Mouse (Mus musculus): ENCODE measurements around the gene Upf2. TPM values are rescaled to one million over a fixed set of nuclear protein-coding genes. Genes with fewer than 3 reads are reported as not detected.
A peak's percentile ranks its signal among the peaks of the same experiment; 100 is the strongest.
"Not testable (repeated sequence)": the region's sequence is repeated elsewhere in the genome, so short reads cannot be mapped to it uniquely, and the experiment has no call there.

Upf2 gene
- total RNA-seq, 2 experiments from 2014 or later, result 17.2 to 20.3 TPM

DNA sequence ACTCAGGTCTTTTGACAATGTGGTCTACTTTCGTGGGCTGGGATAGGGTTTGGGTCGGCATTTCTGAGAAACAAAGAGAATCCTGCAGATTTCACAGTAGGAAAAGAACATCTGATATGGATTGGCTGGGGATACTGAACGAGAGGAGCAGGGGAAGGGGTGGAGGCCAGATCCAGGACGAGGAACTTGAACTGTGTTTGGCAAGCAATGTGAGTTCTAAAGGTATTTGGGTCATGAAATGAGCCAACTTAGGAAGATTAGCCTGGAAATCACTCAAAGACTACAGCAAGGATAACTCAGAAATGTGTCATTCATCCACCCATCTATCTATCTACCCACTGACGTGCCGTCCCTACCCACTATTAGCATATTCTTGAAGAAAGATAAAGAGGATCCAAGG is 116.1 kb downstream of the Upf2 start:
- no peak for DNase-seq (ENCODE audit: low spot score in 2 of 2)

DNA sequence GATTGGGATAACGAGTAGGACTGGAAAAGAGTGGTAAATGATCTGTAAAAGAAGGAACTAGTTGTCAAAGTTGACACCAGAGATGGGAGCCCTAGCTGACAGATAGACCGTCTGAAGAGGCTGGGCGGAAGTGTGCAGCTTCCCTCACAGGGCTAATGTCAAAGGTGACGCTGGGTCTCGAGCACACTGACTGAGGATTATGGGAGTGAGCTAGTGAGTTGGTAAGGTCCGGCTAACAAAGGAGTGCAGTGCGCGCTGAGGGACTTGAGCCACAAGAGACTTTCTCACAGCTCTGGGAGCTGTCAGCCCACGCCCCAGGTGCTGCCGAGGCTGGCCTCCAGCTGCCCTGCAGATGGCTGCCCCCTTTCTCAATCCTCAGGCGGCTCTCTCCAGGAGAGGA is 119.7 kb downstream of the Upf2 start:
- DNase-seq (ENCODE audit: low spot score in 2 of 2), result peak in 1 of 2 experiments; percentile 5

DNA sequence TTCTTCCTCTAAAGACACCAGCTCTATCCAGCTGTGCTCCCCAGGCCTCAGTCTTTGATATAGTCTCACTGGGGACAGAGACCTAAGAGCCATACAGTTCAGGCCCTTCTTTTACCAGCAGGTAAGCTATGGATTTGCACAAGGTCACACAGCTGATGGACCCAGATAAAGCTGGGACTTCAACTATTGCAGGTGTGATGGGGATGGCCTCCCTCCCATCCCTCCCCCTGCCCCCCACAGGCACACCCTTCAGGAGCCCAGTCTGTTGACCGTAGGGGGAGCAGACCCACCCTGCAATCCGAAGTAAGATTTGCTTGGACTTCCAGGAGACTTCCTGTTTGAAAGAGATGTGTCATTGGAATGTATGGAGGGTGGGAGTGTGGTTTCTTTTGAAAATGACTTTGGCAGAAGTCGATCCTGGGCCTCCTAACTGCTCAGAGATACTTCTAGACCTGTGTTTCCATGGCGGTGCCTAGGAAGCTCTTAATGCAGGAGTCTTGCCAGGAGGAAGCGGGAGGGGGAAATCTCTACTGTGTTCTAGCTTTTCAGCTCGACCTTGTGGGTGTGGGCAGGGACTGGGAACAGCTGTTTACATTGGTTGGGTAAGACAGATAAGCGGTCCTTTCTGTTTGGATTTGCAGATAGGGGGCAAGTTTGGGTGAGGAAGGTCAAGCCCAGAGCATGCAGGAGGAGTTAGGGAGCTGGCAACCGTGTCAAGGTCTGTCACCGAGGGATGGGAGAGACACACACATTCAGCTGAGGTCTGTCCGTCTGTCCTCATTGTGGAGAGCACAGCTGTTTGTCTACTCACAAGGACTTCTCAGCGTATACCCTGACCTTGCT is 120.5 kb downstream of the Upf2 start:
- DNase-seq (ENCODE audit: low spot score in 2 of 2), result peak in 1 of 2 experiments; percentile 9

DNA sequence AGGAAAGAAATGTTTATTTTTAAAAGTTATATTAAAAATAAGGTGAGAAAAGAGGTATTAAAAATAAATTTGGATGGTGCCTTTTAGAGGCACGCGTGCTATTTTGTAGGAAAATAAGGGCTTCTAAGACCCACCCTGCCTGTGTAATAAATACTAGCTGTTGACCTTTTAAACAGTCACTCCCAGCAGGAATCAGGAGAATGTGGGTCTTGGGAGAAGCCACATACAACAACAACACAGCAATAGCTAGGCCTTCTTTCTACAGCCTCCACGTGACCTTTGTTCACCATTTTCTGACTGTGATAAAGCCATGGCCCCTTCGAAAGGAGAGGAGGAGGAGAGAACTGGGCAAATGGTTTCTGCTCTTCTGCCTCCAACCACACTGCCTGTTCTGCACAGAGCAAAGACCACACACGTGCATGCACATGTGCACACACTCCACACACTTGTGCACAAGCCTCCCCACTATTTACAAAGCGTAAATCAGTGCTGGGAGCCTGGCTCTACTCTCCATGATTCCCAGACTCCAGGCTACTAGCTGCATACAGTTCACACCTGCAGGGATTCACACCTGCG is 121.5 kb downstream of the Upf2 start:
- peak in 1 of 2 experiments; percentile 4 for DNase-seq (ENCODE audit: low spot score in 2 of 2)

DNA sequence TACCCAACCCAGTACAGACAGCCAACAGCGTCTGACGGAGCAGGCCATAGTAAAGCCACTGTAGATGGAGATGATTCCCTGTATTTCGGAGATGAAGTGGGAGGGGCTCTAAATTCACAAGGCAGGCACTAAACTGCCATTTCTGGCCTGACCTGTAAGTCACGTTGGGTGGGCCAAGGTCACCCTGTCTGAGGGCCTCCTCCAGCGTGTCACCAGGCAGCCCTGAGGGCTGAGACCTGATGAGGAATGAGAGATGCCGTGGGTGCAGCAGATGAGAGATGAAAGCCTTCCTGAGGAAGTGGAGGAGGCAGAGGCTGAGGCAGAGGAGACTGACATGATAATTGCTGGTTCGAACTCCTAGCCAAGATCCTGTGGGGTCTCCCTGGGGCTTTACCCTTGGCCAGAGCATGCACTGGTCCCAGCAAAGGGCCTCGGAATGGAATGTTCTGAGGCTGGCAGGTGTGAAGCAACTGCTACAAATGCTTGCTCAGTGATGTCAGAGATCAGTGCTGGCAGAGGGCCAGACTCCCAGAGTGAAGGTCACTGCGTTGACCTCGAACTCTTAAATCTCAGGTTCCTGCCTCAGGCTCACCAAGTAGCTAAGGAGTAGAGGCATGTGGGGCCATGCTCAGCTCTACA is 123.7 kb downstream of the Upf2 start:
- DNase-seq (ENCODE audit: low spot score in 2 of 2), result peak in 1 of 2 experiments; percentile 16

DNA sequence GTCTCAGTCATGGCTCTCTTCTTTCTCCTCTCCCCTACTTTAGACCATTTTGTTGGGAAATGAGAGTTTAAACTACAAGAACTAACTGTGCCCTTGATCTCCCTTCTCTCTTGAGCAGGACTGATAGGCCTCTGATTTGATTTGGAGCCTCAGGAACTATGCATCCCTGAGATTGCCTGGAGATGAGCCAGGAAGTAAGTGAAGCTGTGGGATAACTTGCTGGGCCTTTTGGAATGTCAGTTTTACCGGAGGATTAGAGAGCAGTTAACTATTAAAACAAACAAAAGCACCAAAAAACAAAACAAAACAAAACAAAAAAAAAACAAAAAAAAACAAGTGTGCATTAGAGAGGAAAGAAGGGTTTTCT is 124.2 kb downstream of the Upf2 start:
- no peak for DNase-seq (ENCODE audit: low spot score in 2 of 2)

DNA sequence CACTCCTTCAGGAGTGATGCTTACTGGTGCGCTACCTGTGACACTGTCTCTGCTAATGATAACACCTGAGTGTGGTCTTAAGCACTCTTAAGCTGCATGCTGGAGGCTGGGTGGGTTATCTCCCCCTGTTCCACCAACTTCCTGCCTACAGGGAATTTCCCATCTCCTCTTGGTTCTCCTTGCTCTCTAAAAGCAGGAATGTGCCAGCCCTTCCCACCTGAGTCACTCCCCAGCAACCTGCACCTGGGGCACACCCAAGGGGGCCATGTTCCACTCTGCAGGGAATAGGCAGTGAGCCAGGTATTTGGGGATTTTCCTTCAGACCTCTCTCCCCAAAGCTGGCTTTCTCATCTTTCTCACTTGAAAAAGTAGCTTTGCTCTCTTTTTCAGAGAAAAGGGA is 128.8 kb downstream of the Upf2 start:
- DNase-seq (ENCODE audit: low spot score in 2 of 2), result no peak

DNA sequence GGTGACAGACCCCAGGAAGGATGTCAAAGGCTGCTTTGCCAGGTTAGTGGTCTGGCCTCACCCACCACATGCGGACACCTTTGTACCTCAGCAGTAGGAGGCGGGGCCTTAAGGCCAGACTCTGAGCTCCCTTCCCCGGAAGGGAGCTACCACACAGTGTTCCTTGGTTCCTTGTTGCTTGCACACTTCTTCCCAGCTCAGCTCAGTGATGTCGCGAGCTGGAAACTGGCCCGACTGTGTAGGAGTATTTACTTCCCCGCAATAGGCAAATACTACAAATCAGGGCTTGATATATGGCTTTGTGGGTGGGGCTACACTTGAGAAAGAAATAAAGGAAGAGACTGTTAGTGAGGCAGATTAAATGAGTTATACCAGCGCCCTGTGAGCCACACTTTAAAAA is 129.8 kb downstream of the Upf2 start:
- DNase-seq (ENCODE audit: low spot score in 2 of 2), result no peak

DNA sequence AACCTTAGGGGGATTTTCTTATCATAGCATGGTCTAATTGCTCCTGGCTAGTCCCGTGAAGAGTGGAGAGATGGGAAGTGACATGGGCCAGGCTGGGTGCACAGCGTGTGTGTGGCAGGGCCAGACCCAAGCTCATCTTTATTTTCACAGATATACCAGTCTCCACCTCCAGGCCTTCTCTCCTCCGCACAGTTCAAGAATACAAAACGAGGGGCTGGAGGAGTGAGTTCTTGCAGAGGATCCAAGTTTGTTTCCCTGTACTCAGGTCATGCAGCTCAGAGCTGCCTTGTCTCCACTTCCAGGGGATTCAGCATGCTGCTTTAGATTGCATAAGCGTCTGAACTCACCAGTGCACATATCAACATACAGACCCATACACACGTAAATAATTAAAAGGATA is 131.3 kb downstream of the Upf2 start:
- DNase-seq (ENCODE audit: low spot score in 2 of 2), result no peak

DNA sequence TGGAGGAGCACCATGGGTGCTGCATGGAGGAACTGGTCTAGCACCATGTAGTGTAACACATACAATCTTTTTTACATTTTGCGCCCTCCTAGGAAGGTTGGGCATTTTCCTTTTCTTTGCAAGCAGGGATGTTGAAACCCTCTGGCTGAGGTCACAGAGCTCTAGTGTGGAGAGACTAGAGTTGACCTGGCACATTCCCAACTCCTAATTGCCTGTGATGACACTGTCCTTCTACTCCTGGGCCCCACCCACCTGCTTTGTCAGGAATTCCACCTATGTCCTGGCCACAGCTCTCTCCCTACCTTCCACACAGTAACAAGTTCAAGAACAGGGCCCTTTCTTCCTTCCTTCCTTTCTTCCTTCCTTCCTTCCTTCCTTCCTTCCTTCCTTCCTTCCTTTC is 132.4 kb downstream of the Upf2 start:
- DNase-seq (ENCODE audit: low spot score in 2 of 2), result no peak

DNA sequence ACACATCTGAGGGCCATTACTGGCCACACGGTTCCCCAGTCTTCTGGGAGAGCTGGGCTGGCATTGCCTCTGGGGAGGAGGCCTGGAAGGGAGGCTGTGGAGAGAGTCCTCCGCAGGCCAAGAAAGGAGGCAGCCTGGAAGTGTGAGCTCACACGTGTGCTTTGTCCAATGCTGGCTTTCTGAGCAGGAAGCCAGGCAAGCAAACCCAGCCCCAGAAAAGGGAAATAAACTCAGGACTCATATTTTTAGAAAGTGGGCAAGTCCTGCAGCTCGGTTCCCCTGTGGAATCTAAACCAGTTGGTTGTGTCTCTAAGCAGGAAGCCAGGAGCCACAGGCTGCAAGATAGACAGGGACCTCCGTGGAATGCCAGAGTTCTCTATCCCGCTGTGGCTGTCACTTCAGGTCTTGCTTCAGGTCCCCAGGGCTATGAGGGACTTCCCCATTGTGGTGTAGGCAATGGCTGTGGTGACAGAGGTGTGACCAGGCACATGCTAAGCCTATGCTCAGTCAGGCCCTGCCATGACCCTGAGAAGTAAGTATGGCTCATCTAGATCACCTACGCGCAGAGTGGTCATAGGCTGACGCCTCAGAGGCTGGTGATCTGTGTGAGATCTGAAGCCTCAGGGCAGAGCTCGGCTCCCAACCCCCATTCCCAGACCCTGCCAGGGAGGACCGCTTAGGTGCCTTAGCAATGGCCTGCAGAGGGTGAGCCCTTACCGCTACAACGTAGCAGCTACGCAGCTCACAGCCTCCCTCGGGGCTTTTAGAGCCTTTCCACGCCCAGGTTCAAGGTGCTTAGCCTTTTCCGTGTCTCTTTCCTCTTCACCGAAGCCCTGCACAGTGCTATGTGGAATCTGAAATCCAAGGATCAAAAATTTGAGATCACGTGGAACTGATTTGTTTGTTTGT is 134.6 kb downstream of the Upf2 start:
- DNase-seq (ENCODE audit: low spot score in 2 of 2), result no peak

DNA sequence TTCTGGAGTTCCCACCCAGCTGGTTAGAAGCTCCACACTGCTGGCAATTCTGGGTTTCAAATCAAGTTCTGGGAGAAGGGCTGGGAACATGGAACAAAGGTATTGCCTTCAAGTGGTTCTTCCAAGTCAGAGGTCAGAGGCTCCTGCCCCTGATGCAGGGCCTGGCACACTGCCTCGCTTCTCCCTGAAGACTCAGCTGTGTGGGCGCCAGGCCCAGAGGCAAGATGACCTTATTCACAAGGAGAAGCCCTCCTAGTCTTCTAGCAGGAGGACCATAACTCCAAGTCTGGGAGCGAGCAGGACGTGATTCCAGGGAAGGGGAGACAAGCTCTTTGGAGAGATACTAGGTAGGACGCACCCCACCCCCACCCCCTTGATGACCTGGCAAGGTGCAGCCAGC is 135.9 kb downstream of the Upf2 start:
- peak in 1 of 2 experiments; percentile 25 for DNase-seq (ENCODE audit: low spot score in 2 of 2)

DNA sequence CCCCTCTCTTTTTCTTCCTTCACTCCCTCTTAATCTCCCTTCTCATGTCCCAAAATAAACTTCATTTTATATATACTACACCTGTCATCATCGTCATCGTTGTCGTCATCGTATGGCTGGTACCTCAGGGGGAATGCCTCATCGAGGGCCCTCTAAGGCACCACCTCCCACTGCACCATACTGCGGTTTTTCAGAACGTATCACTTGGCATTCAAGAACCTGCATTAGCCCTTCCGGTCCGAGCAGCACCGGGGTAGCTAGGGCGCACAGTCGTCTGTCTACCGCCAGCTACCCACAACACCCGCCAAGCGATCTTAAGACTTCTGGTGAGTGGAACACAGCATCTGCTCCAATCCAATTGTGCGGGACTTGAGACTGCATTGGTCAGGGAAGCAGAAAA is 138.7 kb downstream of the Upf2 start:
- DNase-seq (ENCODE audit: low spot score in 2 of 2), result not testable (repeated sequence)

DNA sequence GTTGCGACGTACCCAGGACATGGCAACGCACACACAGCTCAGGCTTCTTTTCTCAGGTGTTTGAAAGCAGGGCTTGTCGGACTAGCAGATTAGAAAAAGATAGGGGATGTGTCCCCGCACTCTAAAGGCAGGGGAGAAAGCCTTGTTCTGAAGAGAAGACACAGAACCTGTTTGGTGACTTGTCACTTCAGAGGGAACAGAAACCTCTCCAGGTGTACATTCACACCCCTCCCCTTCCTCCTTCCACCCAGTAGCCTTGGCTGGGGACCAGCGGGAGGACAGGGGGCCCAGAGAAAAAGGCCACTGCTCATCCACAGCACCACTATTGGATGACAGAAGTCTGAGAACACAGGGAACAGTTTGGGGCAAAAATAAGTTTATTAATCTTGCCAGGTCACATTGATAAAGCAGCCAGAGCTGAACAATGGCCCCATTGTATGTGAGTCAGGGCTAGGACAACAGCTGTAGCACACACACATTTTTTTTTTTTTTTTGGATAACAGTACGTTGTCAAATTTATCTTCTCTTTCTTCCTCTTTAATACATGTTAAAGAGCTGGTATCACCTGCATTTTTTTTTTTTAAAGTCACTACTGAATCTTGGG is 145.9 kb downstream of the Upf2 start:
- DNase-seq (ENCODE audit: low spot score in 2 of 2), result no peak

DNA sequence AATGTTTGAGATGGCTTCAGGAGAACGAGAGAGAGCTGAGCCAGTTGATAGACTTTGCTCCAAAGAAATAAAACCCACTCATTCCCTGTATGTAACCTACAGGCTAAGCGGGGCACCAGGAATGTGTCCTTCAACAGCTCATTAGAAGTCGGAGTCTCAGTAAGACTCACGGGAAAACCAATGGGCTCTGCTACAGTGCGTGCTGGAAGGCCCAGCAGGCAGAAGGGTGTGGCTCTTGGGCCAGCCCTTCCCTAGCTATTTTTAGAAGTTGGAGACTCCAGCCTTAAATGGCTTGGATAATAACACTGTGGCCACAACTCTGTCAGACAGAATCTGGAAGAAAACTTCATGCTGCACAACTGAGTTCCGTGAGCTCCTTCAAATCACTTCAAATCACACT is 147.7 kb downstream of the Upf2 start:
- DNase-seq (ENCODE audit: low spot score in 2 of 2), result no peak

DNA sequence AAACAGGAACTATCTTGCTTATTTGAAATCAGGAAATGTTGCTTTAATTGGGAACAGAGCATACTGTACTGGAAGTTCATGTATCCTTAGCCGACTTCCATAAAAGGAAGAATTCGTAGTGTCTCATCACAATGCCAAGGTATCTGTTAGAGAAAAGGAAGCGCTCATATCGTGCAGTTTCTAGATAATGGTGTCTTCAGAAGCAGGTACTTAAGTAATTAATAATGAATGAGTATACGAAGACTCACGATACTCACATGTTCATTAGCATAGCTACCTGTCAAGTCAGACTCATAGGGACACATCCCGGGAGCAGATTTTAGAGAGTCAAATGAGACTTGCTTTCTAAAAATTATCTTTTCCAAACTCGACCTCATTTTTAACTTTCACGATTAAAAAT is 148.2 kb downstream of the Upf2 start:
- DNase-seq (ENCODE audit: low spot score in 2 of 2), result no peak

DNA sequence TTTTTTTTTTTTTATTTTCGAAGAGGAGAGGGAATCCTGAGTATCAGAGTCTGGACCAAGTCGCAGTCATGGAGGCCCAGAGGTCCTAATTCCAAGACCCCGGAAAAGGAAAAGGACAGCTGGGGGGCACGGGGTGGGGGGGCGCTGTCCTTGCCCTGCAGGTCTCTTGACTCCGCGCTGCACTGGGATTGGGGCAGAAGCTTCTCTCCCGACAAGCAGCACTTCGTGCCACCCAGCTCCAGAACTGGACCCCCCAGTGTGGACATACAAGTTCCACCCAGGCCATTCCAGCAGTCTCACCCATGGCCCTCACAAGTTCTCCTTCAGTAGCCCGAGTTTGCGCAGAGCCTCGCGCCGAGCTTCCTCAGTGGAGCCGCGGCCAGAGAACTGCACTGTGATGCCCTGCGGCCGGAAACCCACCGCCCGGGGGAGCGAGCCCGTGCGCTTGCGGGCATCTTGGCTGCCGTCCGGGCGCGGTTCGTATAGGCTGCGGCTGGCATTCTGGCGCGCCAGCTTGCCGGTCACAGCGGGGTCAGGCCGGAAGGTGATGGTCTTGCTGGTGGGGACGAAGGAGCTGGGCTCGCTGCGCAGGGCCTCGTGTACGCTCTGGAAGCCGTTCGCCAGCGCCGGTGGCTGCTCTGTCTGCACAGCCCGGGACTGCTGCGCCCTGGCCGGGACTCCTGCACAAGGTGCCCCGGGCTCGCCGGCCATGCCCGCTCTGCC is 148.9 kb downstream of the Upf2 start:
- DNase-seq (ENCODE audit: low spot score in 2 of 2), result peak; percentile 32 to 59

DNA sequence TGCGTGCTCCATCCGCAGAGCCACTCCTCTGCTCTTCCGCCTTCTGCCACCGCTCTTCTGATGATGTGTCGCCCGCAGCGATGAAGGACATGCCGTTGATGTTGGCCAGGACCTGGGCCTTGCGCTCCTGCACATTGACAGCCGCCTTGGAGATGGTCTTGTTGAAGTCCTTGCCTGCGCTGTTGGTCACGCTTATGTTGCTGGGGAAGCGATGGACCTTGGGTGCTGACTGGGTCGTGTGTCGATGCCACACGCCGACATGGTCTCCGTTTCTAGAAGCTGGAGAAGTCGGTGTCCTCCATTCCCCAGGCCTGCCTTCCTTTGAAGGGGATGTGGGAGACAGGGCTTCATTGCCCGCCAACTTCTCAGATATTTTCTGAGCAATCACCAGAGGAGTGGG is 149.5 kb downstream of the Upf2 start:
- no peak for DNase-seq (ENCODE audit: low spot score in 2 of 2)

DNA sequence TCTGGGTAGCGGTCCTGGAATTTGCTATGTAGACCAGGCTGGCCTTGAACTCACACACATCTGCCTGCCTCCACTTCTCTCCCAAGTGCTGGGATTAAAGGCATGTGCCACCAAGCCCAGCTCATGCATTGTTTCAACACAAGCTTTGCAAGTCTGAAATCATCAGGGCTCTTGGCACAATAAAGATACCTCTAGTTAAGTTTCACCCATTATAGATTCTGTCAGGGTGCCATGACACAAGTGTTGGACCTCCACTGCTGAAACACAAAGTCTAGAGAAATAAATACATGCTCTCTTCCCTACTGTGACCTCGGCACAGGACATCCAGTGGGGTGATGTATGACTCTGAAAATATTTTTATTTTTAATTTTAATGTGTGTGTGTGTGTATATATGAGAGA is 154.2 kb downstream of the Upf2 start:
- DNase-seq (ENCODE audit: low spot score in 2 of 2), result no peak

All from gastrocnemius, postnatal 4 days (tissue).